Mouse (Mus musculus) G1E (cell line): Measurements from ENCODE around the gene Lrfn2.

Experiments
- CTCF ChIP-seq: IDR thresholded peaks from 2 replicates; pipeline ENCODE4 v1.5.1; 2012; ENCODE audit warnings: low read depth, low read length, inconsistent platforms, mixed read lengths
- GATA1 ChIP-seq: IDR thresholded peaks from 2 replicates; pipeline ENCODE4 v1.6.1; 2012; ENCODE audit warnings: borderline replicate concordance, low read length, inconsistent platforms, mixed read lengths

- TF ChIP-seq CTCF (no peak), GATA1 (no peak)
Measured at GRCm38 (mm10) chr17:49018774-49019488, 86.8 kb downstream of the Lrfn2 start.
